In the genomic region with DNA sequence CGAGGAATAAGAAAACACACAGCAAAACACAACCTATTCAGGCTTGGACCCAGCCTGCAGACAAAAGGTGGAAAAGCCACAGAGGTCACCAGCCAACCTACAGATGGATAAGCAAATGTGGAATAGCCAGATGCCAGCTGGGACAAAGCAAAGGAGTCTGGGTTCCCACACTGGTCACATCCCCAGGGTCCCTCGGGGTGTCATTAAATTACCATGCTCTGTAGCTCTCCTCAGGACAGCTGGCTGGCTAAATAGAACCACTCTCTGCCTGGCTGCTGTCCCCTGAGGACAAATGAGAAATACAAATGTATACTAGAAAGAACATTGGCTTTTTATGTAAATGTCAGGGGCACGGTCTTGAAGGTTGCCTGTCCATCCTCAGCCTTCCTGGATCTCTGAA, we compare ENCODE assay signal across 24 mouse cellular contexts. TPM values are rescaled to one million over a fixed set of nuclear protein-coding genes. Genes with fewer than 3 reads are reported as not detected.
A peak's percentile ranks its signal among the peaks of the same experiment; 100 is the strongest.
DNase-seq lines count a peak whose midpoint lies in the region; ATAC-seq lines count a peak whose summit lies in the region.
"Had no signal": no experiment of that assay in that cellular context is flagged by ENCODE, and none has a peak within 500 bp of the region (broad histone marks: within the 10 kb centered on the region; RNA-seq: fewer than 3 reads in every experiment).

No protein-coding gene starts in this region.

- H3K9me3 ChIP-seq in neural tube, embryonic 13.5 days: no peaks in the 10 kb centered on the region
- no peaks in the 10 kb centered on the region for H3K9me3 ChIP-seq in neural tube, embryonic 15.5 days (replicated peaks)
- no peaks in the 10 kb centered on the region for H3K9me3 ChIP-seq in midbrain, embryonic 12.5 days
- H3K9me3 ChIP-seq: embryonic facial prominence, embryonic 13.5 days; forebrain, embryonic 10.5 days; heart, embryonic 13.5 days; liver, embryonic 12.5 days had no signal

- no peak overlapping the region for H3K27ac ChIP-seq in neural tube, embryonic 13.5 days (replicated peaks)
- no peak overlapping the region for H3K27ac ChIP-seq in neural tube, embryonic 15.5 days (replicated peaks)
- peak overlapping the region; percentile 58 for H3K27ac ChIP-seq in midbrain, embryonic 12.5 days (replicated peaks)
- H3K27ac ChIP-seq: embryonic facial prominence, embryonic 13.5 days; forebrain, embryonic 10.5 days; gastrocnemius, adult 2 months; heart, embryonic 13.5 days; layer of hippocampus, adult 2 months; liver, embryonic 12.5 days had no signal

- H3K36me3 ChIP-seq in neural tube, embryonic 13.5 days: no peaks in the 10 kb centered on the region
- H3K36me3 ChIP-seq in neural tube, embryonic 15.5 days: no peaks in the 10 kb centered on the region
- no peaks in the 10 kb centered on the region for H3K36me3 ChIP-seq in midbrain, embryonic 12.5 days
- H3K36me3 ChIP-seq: embryonic facial prominence, embryonic 13.5 days; forebrain, embryonic 10.5 days; heart, embryonic 13.5 days; liver, embryonic 12.5 days had no signal

- no peak overlapping the region for H3K4me3 ChIP-seq in neural tube, embryonic 13.5 days
- no peak overlapping the region for H3K4me3 ChIP-seq in neural tube, embryonic 15.5 days (replicated peaks)
- H3K4me3 ChIP-seq in midbrain, embryonic 12.5 days: no peak overlapping the region
- H3K4me3 ChIP-seq: embryonic facial prominence, embryonic 13.5 days; forebrain, embryonic 10.5 days; gastrocnemius, adult 2 months; heart, embryonic 13.5 days; layer of hippocampus, adult 2 months; liver, embryonic 12.5 days; myocyte had no signal

- 16% methylated on average over 3 of the region's 3 CpGs for WGBS in neural tube, embryonic 13.5 days
- WGBS in neural tube, embryonic 15.5 days: 25% methylated on average over 3 of the region's 3 CpGs
- WGBS in midbrain, embryonic 12.5 days: 49% methylated on average over 3 of the region's 3 CpGs

- peak; percentile 54 for DNase-seq in adrenal gland, postnatal 14 days
- no peak for DNase-seq in adrenal gland, postnatal 4 days (ENCODE audit: low spot score in 2 of 2)
- DNase-seq in lung, postnatal 14 days: no peak
- DNase-seq in testis, postnatal 14 days (ENCODE audit: low spot score): no peak
- DNase-seq: cerebellum, adult 11-12 months; cerebellum, postnatal 25 days; gastrocnemius, adult 2 months; heart, postnatal 4 days; kidney, postnatal 10 days; lung, embryonic 14.5 days; right cerebral cortex, postnatal 25 days; thymus, postnatal 36 days had no signal

- H3K4me1 ChIP-seq in neural tube, embryonic 13.5 days (replicated peaks): peaks cover 32% of the 10 kb centered on the region
- peaks cover 16% of the 10 kb centered on the region for H3K4me1 ChIP-seq in neural tube, embryonic 15.5 days
- H3K4me1 ChIP-seq in midbrain, embryonic 12.5 days: peaks cover 34% of the 10 kb centered on the region

- ATAC-seq in neural tube, embryonic 13.5 days (ENCODE audit: low read depth): peak; percentile 53; the same call in 1 of the 2 replicates
- ATAC-seq in neural tube, embryonic 15.5 days (ENCODE audit: low FRiP score): no peak
- ATAC-seq in midbrain, embryonic 12.5 days (ENCODE audit: low FRiP score, low read depth): peak; percentile 48; the same call in 1 of the 2 replicates
- ATAC-seq: intestine, embryonic 16.5 days; liver, embryonic 12.5 days had no signal

- H3K27me3 ChIP-seq in neural tube, embryonic 13.5 days: peaks cover 11% of the 10 kb centered on the region
- peaks cover 15% of the 10 kb centered on the region for H3K27me3 ChIP-seq in neural tube, embryonic 15.5 days (replicated peaks)
- H3K27me3 ChIP-seq in midbrain, embryonic 12.5 days: peaks cover 32% of the 10 kb centered on the region

- H3K4me2 ChIP-seq in neural tube, embryonic 13.5 days: no peak overlapping the region
- no peak overlapping the region for H3K4me2 ChIP-seq in neural tube, embryonic 15.5 days
- no peak overlapping the region for H3K4me2 ChIP-seq in midbrain, embryonic 12.5 days (replicated peaks)
- H3K4me2 ChIP-seq: embryonic facial prominence, embryonic 13.5 days; heart, embryonic 13.5 days; liver, embryonic 12.5 days; lung, embryonic 14.5 days had no signal

- no peak overlapping the region for H3K9ac ChIP-seq in neural tube, embryonic 13.5 days
- H3K9ac ChIP-seq in neural tube, embryonic 15.5 days (replicated peaks): no peak overlapping the region
- H3K9ac ChIP-seq in midbrain, embryonic 12.5 days (replicated peaks): no peak overlapping the region
- H3K9ac ChIP-seq: embryonic facial prominence, embryonic 13.5 days; heart, embryonic 13.5 days; liver, embryonic 12.5 days; lung, embryonic 14.5 days had no signal

RNA-seq across cellular contexts. Expression of gene Kcng4, which starts 4.6 kb away (rescaled TPM):
- 0.41 and 0.74 TPM in 2 replicates for total RNA-seq in adrenal gland, postnatal 14 days (2021)
- total RNA-seq in adrenal gland, postnatal 4 days (2021): under 1 TPM; 0.59 to 0.81 TPM
- not detected in 2 replicates for polyA plus RNA-seq in neural tube, embryonic 13.5 days (2015; fragmentation: Nextera tagmentation; extraction: Ambion mirVana)
- 0.09 and 0.14 TPM in 2 replicates for polyA plus RNA-seq in neural tube, embryonic 15.5 days (2015; fragmentation: Nextera tagmentation; extraction: Ambion mirVana)
- polyA plus RNA-seq in midbrain, embryonic 12.5 days (2016; fragmentation: Nextera tagmentation; extraction: Ambion mirVana): 0.26 TPM in 1 of 2 replicates, not detected in the other
- total RNA-seq: granulocyte monocyte progenitor cell, adult 5-6 weeks; heart, postnatal 4 days had no signal
- polyA plus RNA-seq: heart, embryonic 13.5 days; limb, embryonic 11.5 days; liver, embryonic 12.5 days; lung, embryonic 14.5 days; myocyte had no signal

RNA-seq across cellular contexts. Expression of gene Adad2, which starts 18.3 kb away (rescaled TPM):
- total RNA-seq in adrenal gland, postnatal 14 days (2021): not detected in 2 replicates
- not detected for total RNA-seq in adrenal gland, postnatal 4 days (2021)
- polyA plus RNA-seq in neural tube, embryonic 13.5 days (2015; fragmentation: Nextera tagmentation; extraction: Ambion mirVana): not detected in 2 replicates
- 0.10 and 0.11 TPM in 2 replicates for polyA plus RNA-seq in neural tube, embryonic 15.5 days (2015; fragmentation: Nextera tagmentation; extraction: Ambion mirVana)
- 0.15 TPM in 1 of 2 replicates, not detected in the other for polyA plus RNA-seq in midbrain, embryonic 12.5 days (2016; fragmentation: Nextera tagmentation; extraction: Ambion mirVana)
- total RNA-seq: gastrocnemius, adult 2 months; granulocyte monocyte progenitor cell, adult 5-6 weeks; heart, postnatal 4 days had no signal
- polyA plus RNA-seq: embryonic facial prominence, embryonic 13.5 days; heart, embryonic 13.5 days; liver, embryonic 12.5 days; lung, embryonic 14.5 days; myocyte had no signal

RNA-seq across cellular contexts. Expression of gene Taf1c, which starts 25.8 kb away (rescaled TPM):
- 11.9 and 13.3 TPM in 2 replicates for total RNA-seq in adrenal gland, postnatal 14 days (2021)
- 10 to 100 TPM; 19.5 to 23.6 TPM for total RNA-seq in adrenal gland, postnatal 4 days (2021)
- polyA plus RNA-seq in neural tube, embryonic 13.5 days (2015; fragmentation: Nextera tagmentation; extraction: Ambion mirVana): 13.5 and 14.7 TPM in 2 replicates
- 11.8 and 15.0 TPM in 2 replicates for polyA plus RNA-seq in neural tube, embryonic 15.5 days (2015; fragmentation: Nextera tagmentation; extraction: Ambion mirVana)
- 15.3 and 16.7 TPM in 2 replicates for polyA plus RNA-seq in midbrain, embryonic 12.5 days (2016; fragmentation: Nextera tagmentation; extraction: Ambion mirVana)

RNA-seq across cellular contexts. Expression of gene Wfdc1, which starts 35.3 kb away (rescaled TPM):
- total RNA-seq in adrenal gland, postnatal 14 days (2021): 10.4 and 10.7 TPM in 2 replicates
- 10 to 100 TPM; 19.7 to 26.9 TPM for total RNA-seq in adrenal gland, postnatal 4 days (2021)
- 2.8 and 3.4 TPM in 2 replicates for polyA plus RNA-seq in neural tube, embryonic 13.5 days (2015; fragmentation: Nextera tagmentation; extraction: Ambion mirVana)
- polyA plus RNA-seq in neural tube, embryonic 15.5 days (2015; fragmentation: Nextera tagmentation; extraction: Ambion mirVana): 5.9 and 6.2 TPM in 2 replicates
- 2.4 and 3.1 TPM in 2 replicates for polyA plus RNA-seq in midbrain, embryonic 12.5 days (2016; fragmentation: Nextera tagmentation; extraction: Ambion mirVana)
- total RNA-seq: granulocyte monocyte progenitor cell, adult 5-6 weeks had no signal
- polyA plus RNA-seq: limb, embryonic 11.5 days had no signal

RNA-seq across cellular contexts. Expression of gene Dnaaf1, which starts 55.8 kb away (rescaled TPM):
- total RNA-seq in adrenal gland, postnatal 14 days (2021): not detected in 2 replicates
- under 1 TPM in 1 of 2 experiments, not detected in 1; 0.17 TPM for total RNA-seq in adrenal gland, postnatal 4 days (2021)
- 0.18 and 0.25 TPM in 2 replicates for polyA plus RNA-seq in neural tube, embryonic 13.5 days (2015; fragmentation: Nextera tagmentation; extraction: Ambion mirVana)
- polyA plus RNA-seq in neural tube, embryonic 15.5 days (2015; fragmentation: Nextera tagmentation; extraction: Ambion mirVana): 0.20 and 0.45 TPM in 2 replicates
- 0.14 and 0.17 TPM in 2 replicates for polyA plus RNA-seq in midbrain, embryonic 12.5 days (2016; fragmentation: Nextera tagmentation; extraction: Ambion mirVana)
- total RNA-seq: gastrocnemius, adult 2 months; granulocyte monocyte progenitor cell, adult 5-6 weeks; heart, postnatal 4 days had no signal
- polyA plus RNA-seq: lung, embryonic 14.5 days had no signal
